Mouse (Mus musculus) liver, postnatal 0 days (tissue): ENCODE results near the gene Tle4.

Source experiments
- CTCF ChIP-seq: sonication (generic); IDR thresholded peaks from 2 replicates; pipeline ENCODE4 v1.5.1; 2016; ENCODE audit warnings: antibody characterized with exemption, low read depth
- EP300 ChIP-seq: IDR thresholded peaks from 2 replicates; pipeline ENCODE4 v1.6.1; 2016; ENCODE audit warnings: antibody characterized with exemption, low read depth, mild to moderate bottlenecking

GRCm38 (mm10) chr19:14610542-14611317, 12.9 kb upstream of the Tle4 start:
- TF ChIP-seq CTCF, result no peak
- no peak for TF ChIP-seq EP300
